Mouse (Mus musculus): ENCODE data around the gene 4932438H23Rik. TPM values are rescaled to one million over a fixed set of nuclear protein-coding genes. Genes with fewer than 3 reads are reported as not detected.
"Not testable (repeated sequence)": the region's sequence is repeated elsewhere in the genome, so short reads cannot be mapped to it uniquely, and the experiment has no call there.

4932438H23Rik gene
- polyA plus RNA-seq, 1 experiment, result not detected

DNA sequence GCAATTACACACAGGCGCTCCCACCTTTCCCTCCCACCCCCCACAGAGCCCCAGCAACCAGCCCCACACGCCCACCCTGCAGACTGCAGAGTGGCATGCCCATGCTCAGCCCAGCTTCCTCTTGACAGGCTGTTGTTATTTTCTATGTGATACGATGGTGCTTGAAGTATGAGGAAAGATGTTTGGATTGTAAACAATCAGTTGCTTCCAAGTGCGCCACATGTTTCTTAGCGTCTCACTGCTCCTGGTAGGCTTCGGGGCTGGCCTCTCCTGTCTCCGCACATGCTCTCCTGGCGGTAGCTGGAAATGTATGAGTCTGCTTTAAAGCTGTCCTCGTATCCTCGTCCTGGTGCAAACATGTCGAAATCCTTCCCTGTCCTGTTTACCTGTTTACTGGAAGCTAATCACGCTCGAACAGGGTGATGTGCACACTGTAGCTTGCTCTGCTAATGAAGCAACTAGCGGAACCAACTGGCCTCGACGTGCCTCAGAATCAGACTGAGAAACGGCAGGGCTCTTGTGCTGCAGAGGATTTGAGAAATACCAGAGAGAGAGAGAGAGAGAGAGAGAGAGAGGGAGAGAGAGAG, 9.6 kb downstream of the 4932438H23Rik start:
- no peak for DNase-seq (ENCODE audit: low read depth in 1 of 2, low spot score in 2 of 2)
- H3K4me1 ChIP-seq (ENCODE audit: control insufficient read depth, insufficient read depth, insufficient read length), result no peaks in the 10 kb centered on the region
- WGBS, result 85% methylated on average over 17 of the region's 17 CpGs
- no peaks in the 10 kb centered on the region for H3K27me3 ChIP-seq (ENCODE audit: control insufficient read depth, insufficient read depth, low read length)
- H3K4me3 ChIP-seq (ENCODE audit: extremely low read depth, insufficient read depth, insufficient read length), result no peak overlapping the region
- no peak for TF ChIP-seq CTCF (IDR thresholded peaks at IDR 0.05; ENCODE audit: extremely low read depth, insufficient read depth, insufficient read length, insufficient replicate concordance)
- no peak overlapping the region for H3K27ac ChIP-seq (ENCODE audit: insufficient read depth, low read length)
- H3K36me3 ChIP-seq (ENCODE audit: control insufficient read depth, insufficient read depth, low read length), result no peaks in the 10 kb centered on the region

DNA sequence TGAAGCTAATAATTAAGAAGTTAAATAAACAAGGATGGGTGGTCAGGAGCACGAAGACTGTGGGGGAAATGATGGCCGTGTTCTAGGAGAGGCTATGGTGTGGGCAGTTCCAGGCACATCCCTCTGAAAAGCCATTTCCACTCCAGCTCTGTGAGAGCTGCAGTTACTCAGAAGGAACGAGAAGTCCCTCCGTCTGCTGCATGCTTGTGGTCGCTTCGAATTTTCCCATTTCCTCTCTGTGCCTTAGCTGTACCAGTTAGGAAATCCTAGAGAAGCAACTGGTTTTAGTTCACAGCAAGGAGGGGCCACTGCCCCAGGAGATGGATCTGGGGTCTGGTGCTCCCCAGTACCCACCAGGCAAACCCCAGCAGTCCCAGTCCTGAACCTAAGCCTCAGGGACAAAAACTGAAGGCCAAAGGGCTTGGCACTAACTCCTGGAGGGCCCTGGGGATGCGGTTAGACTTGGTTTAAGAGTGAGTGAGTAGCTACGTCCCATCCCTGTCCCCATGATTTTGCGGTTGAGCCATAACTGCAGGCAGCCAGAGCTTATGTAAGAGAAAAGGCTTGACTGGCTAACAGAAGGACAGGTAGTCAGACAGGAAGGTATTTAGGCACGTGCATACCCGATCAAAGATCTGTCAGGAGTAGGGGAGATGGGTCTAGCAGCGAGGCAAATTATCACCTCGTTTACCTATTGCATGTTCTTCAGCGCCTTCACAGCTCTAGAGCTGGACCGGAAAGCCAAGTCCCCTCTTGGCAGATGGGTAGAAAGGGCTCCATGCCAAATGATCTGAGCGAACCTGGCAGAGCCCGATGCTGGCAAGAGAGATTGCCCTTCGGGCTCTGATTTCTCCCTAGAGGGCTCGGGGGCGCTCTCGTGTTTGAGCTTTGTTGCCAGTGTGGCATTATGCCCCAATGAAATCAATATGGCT, 10.3 kb downstream of the 4932438H23Rik start:
- H3K36me3 ChIP-seq (ENCODE audit: control insufficient read depth, insufficient read depth, low read length), result no peaks in the 10 kb centered on the region
- DNase-seq (ENCODE audit: low read depth in 1 of 2, low spot score in 2 of 2), result no peak
- H3K4me1 ChIP-seq (ENCODE audit: control insufficient read depth, insufficient read depth, insufficient read length), result no peaks in the 10 kb centered on the region
- no peak for TF ChIP-seq POLR2A (IDR thresholded peaks at IDR 0.05; ENCODE audit: low read depth, low read length)
- TF ChIP-seq CTCF (IDR thresholded peaks at IDR 0.05; ENCODE audit: extremely low read depth, insufficient read depth, insufficient read length, insufficient replicate concordance), result no peak
- no peak overlapping the region for H3K4me3 ChIP-seq (ENCODE audit: extremely low read depth, insufficient read depth, insufficient read length)
- 78% methylated on average over 21 of the region's 21 CpGs for WGBS
- H3K27me3 ChIP-seq (ENCODE audit: control insufficient read depth, insufficient read depth, low read length), result no peaks in the 10 kb centered on the region
- H3K27ac ChIP-seq (ENCODE audit: insufficient read depth, low read length), result no peak overlapping the region

DNA sequence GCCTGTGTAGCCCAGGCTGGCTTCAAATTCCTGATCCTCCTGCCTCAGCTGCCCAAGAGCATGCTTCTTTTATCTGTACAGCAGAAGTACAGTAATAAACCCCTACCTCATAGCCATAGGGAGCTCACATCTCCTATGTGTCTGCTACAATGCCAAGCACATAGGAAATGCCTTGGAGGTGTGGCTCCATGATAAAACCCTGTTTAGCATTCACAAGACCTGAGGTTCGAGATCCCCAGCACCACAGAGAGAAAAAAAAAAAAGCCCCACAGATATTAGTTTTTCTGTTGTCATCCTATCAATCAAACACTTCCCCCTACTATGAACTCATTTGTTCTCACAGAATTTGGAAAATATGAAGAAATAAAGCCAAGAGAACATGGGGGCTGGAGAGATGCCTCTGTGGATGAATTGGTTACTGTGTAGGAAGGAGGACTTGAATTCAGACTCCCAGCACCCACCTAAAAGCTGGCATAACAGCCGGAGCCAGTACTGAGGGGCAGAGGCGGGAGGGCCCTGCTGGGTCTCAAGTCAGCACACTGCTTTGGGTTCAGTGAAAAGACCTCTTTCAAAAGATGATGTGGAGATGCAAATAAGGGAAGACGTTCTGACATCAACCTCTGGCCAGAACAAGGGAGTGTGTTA, 11.8 kb downstream of the 4932438H23Rik start:
- no peak overlapping the region for H3K27ac ChIP-seq (ENCODE audit: insufficient read depth, low read length)
- no peaks in the 10 kb centered on the region for H3K4me1 ChIP-seq (ENCODE audit: control insufficient read depth, insufficient read depth, insufficient read length)
- no peak overlapping the region for H3K4me3 ChIP-seq (ENCODE audit: extremely low read depth, insufficient read depth, insufficient read length)
- 72% methylated on average over 4 of the region's 4 CpGs for WGBS
- DNase-seq (ENCODE audit: low read depth in 1 of 2, low spot score in 2 of 2), result no peak
- TF ChIP-seq CTCF (IDR thresholded peaks at IDR 0.05; ENCODE audit: extremely low read depth, insufficient read depth, insufficient read length, insufficient replicate concordance) (no peak), POLR2A (IDR thresholded peaks at IDR 0.05; ENCODE audit: low read depth, low read length) (no peak)
- no peaks in the 10 kb centered on the region for H3K27me3 ChIP-seq (ENCODE audit: control insufficient read depth, insufficient read depth, low read length)
- no peaks in the 10 kb centered on the region for H3K36me3 ChIP-seq (ENCODE audit: control insufficient read depth, insufficient read depth, low read length)

DNA sequence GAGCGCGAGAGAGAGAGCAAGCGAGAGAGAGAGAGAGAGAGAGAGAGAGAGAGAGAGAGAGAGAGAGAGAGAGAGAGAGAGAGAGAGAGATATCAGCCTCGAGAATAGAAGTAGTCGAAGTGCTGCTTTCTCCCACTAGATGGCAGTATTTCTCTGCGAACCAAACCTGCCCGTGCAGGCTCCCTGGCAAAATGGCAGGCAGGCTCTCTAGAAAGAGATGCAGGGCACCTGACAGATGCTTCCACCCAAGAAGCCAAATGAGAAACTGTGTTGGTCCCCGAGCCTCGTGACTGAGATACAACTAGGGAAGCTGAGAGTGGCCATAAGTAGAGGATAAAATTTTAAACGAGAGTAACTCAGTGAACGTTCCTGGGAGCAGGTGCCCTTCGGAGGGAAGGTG, 13.4 kb downstream of the 4932438H23Rik start:
- Histone ChIP-seq H3K4me3 (ENCODE audit: extremely low read depth, insufficient read depth, insufficient read length) (no peak overlapping the region), H3K27ac (ENCODE audit: insufficient read depth, low read length) (no peak overlapping the region), H3K4me1 (ENCODE audit: control insufficient read depth, insufficient read depth, insufficient read length) (no peaks in the 10 kb centered on the region), H3K27me3 (ENCODE audit: control insufficient read depth, insufficient read depth, low read length) (no peaks in the 10 kb centered on the region), H3K36me3 (ENCODE audit: control insufficient read depth, insufficient read depth, low read length) (no peaks in the 10 kb centered on the region)
- 23% methylated on average over 10 of the region's 12 CpGs for WGBS
- TF ChIP-seq CTCF (IDR thresholded peaks at IDR 0.05; ENCODE audit: extremely low read depth, insufficient read depth, insufficient read length, insufficient replicate concordance) (peak; percentile 86; the same call in 1 of the 2 replicates), POLR2A (IDR thresholded peaks at IDR 0.05; ENCODE audit: low read depth, low read length) (no peak)
- peak; percentile 55 to 60 for DNase-seq (ENCODE audit: low read depth in 1 of 2, low spot score in 2 of 2)

DNA sequence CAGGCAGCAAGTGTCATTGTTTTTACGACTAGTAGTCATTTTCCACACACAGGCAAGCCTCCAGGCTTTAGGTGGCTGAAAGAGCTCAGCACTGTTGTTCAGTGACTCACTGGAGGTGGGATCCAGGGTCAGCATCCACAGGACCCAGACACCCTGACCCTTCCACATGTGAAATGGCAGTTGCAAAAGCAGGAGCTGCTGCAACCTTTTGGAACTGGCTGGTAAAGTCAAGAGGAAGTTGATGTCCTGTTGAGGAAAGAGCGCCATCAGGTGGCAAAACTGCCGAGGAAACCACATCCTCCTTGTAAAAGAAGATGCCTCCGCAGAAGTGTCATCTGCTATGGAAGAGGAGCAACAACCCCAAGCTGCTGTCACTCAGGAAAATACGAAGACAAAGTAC, 18.7 kb downstream of the 4932438H23Rik start:
- H3K27ac ChIP-seq (ENCODE audit: insufficient read depth, low read length), result no peak overlapping the region
- DNase-seq (ENCODE audit: low read depth in 1 of 2, low spot score in 2 of 2), result peak in 1 of 2 experiments; percentile 44
- no peaks in the 10 kb centered on the region for H3K4me1 ChIP-seq (ENCODE audit: control insufficient read depth, insufficient read depth, insufficient read length)
- H3K27me3 ChIP-seq (ENCODE audit: control insufficient read depth, insufficient read depth, low read length), result no peaks in the 10 kb centered on the region
- H3K36me3 ChIP-seq (ENCODE audit: control insufficient read depth, insufficient read depth, low read length), result no peaks in the 10 kb centered on the region
- 49% methylated on average over 5 of the region's 5 CpGs for WGBS
- no peak for TF ChIP-seq CTCF (IDR thresholded peaks at IDR 0.05; ENCODE audit: extremely low read depth, insufficient read depth, insufficient read length, insufficient replicate concordance)
- TF ChIP-seq POLR2A (IDR thresholded peaks at IDR 0.05; ENCODE audit: low read depth, low read length), result no peak
- no peak overlapping the region for H3K4me3 ChIP-seq (ENCODE audit: extremely low read depth, insufficient read depth, insufficient read length)

DNA sequence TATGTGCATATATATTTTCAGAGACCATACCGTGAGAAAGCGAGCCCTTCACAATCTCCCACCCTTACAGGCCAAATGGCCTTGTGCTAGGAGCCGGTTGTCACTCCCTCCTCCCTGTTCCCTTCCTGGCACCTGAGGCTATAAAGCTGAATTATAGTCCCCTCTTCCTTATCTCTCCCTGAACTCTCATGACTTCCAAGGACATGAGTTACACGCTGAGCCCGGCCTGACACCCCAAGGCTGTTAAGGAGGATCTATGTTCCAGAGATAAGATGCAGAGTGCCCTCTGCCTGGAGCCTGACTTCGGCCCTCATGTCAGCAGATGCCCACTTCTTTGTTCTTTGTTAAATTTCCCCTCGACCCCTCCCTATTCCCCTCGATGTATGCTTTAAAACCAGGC, 19.5 kb downstream of the 4932438H23Rik start:
- DNase-seq (ENCODE audit: low read depth in 1 of 2, low spot score in 2 of 2); H3K4me3 ChIP-seq (ENCODE audit: extremely low read depth, insufficient read depth, insufficient read length); H3K36me3 ChIP-seq (ENCODE audit: control insufficient read depth, insufficient read depth, low read length); H3K4me1 ChIP-seq (ENCODE audit: control insufficient read depth, insufficient read depth, insufficient read length); H3K27ac ChIP-seq (ENCODE audit: insufficient read depth, low read length); H3K27me3 ChIP-seq (ENCODE audit: control insufficient read depth, insufficient read depth, low read length): not testable (repeated sequence)
- 84% methylated on average over 8 of the region's 8 CpGs for WGBS
